Mouse (Mus musculus): ENCODE data around the gene Fanca.
"Not testable (repeated sequence)": the region's sequence is repeated elsewhere in the genome, so short reads cannot be mapped to it uniquely, and the experiment has no call there.

The Fanca gene

GRCm38 (mm10) chr8:123329961-123330360 lies 11.6 kb upstream of the Fanca start:
- no peak for DNase-seq

GRCm38 (mm10) chr8:123329350-123329749 lies 11.0 kb upstream of the Fanca start:
- no peak for DNase-seq

GRCm38 (mm10) chr8:123328552-123328951 lies 10.2 kb upstream of the Fanca start:
- DNase-seq = no peak

- no peak for DNase-seq
Observed at GRCm38 (mm10) chr8:123319522-123320164, 1.3 kb upstream of the Fanca start.

GRCm38 (mm10) chr8:123317781-123318466 lies 452 bp downstream of the Fanca start:
- DNase-seq = no peak

GRCm38 (mm10) chr8:123308738-123309137 lies 9.6 kb downstream of the Fanca start:
- no peak for DNase-seq

- DNase-seq = no peak
Observed at GRCm38 (mm10) chr8:123298301-123298700, 20.1 kb downstream of the Fanca start.

GRCm38 (mm10) chr8:123292785-123293184 lies 25.6 kb downstream of the Fanca start:
- no peak for DNase-seq

GRCm38 (mm10) chr8:123292281-123292680 lies 26.1 kb downstream of the Fanca start:
- no peak for DNase-seq

- no peak for DNase-seq
Observed at GRCm38 (mm10) chr8:123291716-123292115, 26.7 kb downstream of the Fanca start.

GRCm38 (mm10) chr8:123290679-123291078 lies 27.7 kb downstream of the Fanca start:
- no peak for DNase-seq

- no peak for DNase-seq
Observed at GRCm38 (mm10) chr8:123290166-123290565, 28.2 kb downstream of the Fanca start.

- no peak for DNase-seq
Observed at GRCm38 (mm10) chr8:123287362-123287761, 31.0 kb downstream of the Fanca start.

GRCm38 (mm10) chr8:123284493-123284892 lies 33.9 kb downstream of the Fanca start:
- no peak for DNase-seq

- no peak for DNase-seq
Observed at GRCm38 (mm10) chr8:123283991-123284390, 34.4 kb downstream of the Fanca start.

GRCm38 (mm10) chr8:123282994-123283393 lies 35.4 kb downstream of the Fanca start:
- DNase-seq = not testable (repeated sequence)

GRCm38 (mm10) chr8:123280302-123281094 lies 37.9 kb downstream of the Fanca start:
- DNase-seq = no peak

GRCm38 (mm10) chr8:123279828-123280227 lies 38.5 kb downstream of the Fanca start:
- no peak for DNase-seq

GRCm38 (mm10) chr8:123278445-123278844 lies 39.9 kb downstream of the Fanca start:
- no peak for DNase-seq

- DNase-seq = no peak
Observed at GRCm38 (mm10) chr8:123275096-123275495, 43.3 kb downstream of the Fanca start.

- no peak for DNase-seq
Observed at GRCm38 (mm10) chr8:123274447-123274846, 43.9 kb downstream of the Fanca start.

- DNase-seq = no peak
Observed at GRCm38 (mm10) chr8:123271901-123272300, 46.5 kb downstream of the Fanca start.

- no peak for DNase-seq
Observed at GRCm38 (mm10) chr8:123271147-123271546, 47.2 kb downstream of the Fanca start.
